Mouse (Mus musculus) neural tube, embryonic 10.5 days (tissue): ENCODE measurements around the gene Palm2.

ENCODE experiments used
- DNase-seq: peaks from one replicate; pipeline ENCODE4 v3.0.0-alpha.2; 2017; ENCODE audit warnings: low spot score; ENCODE audit errors: extremely low spot score

The Palm2 gene

GRCm38 (mm10) chr4:57701576-57701975 is 267.5 kb downstream of the Palm2 start:
- DNase-seq = no peak

GRCm38 (mm10) chr4:57703574-57704470 is 269.8 kb downstream of the Palm2 start:
- no peak for DNase-seq

GRCm38 (mm10) chr4:57704575-57704974 is 270.5 kb downstream of the Palm2 start:
- no peak for DNase-seq

- DNase-seq = no peak
These were observed 281.8 kb downstream of the Palm2 start for GRCm38 (mm10) chr4:57715849-57716248.

GRCm38 (mm10) chr4:57716735-57717134 is 282.7 kb downstream of the Palm2 start:
- DNase-seq = no peak

- no peak for DNase-seq
These were observed 283.3 kb downstream of the Palm2 start, which contains the start of gene Akap2 for GRCm38 (mm10) chr4:57717354-57717753. TSS of gene Akap2 (plus strand) at chr4:57717657.

- no peak for DNase-seq
These were observed 285.3 kb downstream of the Palm2 start for GRCm38 (mm10) chr4:57719370-57719769.

GRCm38 (mm10) chr4:57720869-57721361 is 286.9 kb downstream of the Palm2 start:
- DNase-seq = peak; percentile 26

- no peak for DNase-seq
These were observed 288.2 kb downstream of the Palm2 start for GRCm38 (mm10) chr4:57722296-57722695.

GRCm38 (mm10) chr4:57723659-57724058 is 289.6 kb downstream of the Palm2 start:
- no peak for DNase-seq

GRCm38 (mm10) chr4:57725569-57725968 is 291.5 kb downstream of the Palm2 start:
- no peak for DNase-seq

GRCm38 (mm10) chr4:57728611-57729183 is 294.6 kb downstream of the Palm2 start:
- no peak for DNase-seq

- DNase-seq = no peak
These were observed 296.0 kb downstream of the Palm2 start for GRCm38 (mm10) chr4:57730047-57730446.

- no peak for DNase-seq
These were observed 297.0 kb downstream of the Palm2 start for GRCm38 (mm10) chr4:57730801-57731598.

- DNase-seq = no peak
These were observed 298.3 kb downstream of the Palm2 start for GRCm38 (mm10) chr4:57732351-57732750.

GRCm38 (mm10) chr4:57733445-57733844 is 299.4 kb downstream of the Palm2 start:
- DNase-seq = no peak

GRCm38 (mm10) chr4:57735426-57735825 is 301.4 kb downstream of the Palm2 start:
- no peak for DNase-seq

- DNase-seq = no peak
These were observed 305.0 kb downstream of the Palm2 start for GRCm38 (mm10) chr4:57738856-57739552.

- DNase-seq = no peak
These were observed 309.4 kb downstream of the Palm2 start for GRCm38 (mm10) chr4:57743325-57743929.

- no peak for DNase-seq
These were observed 316.6 kb downstream of the Palm2 start for GRCm38 (mm10) chr4:57750651-57751050.

- DNase-seq = no peak
These were observed 317.0 kb downstream of the Palm2 start for GRCm38 (mm10) chr4:57751054-57751453.
